Mouse (Mus musculus): Measurements from ENCODE around the gene Gm5129. TPM values are rescaled to one million over a fixed set of nuclear protein-coding genes. Genes with fewer than 3 reads are reported as not detected.
"Not testable (repeated sequence)": the region's sequence is repeated elsewhere in the genome, so short reads cannot be mapped to it uniquely, and the experiment has no call there.

Gm5129 gene
- polyA plus RNA-seq, 1 experiment from 2014 or later, result not detected

GRCm38 (mm10) chr5:29751306-29751705 lies 15.6 kb upstream of the Gm5129 start:
- Histone ChIP-seq H3K36me3 (peaks cover 61% of the 10 kb centered on the region), H3K27ac (no peak overlapping the region), H3K9ac (no peak overlapping the region), H3K4me3 (no peak overlapping the region), H3K4me1 (no peaks in the 10 kb centered on the region), H3K27me3 (replicated peaks) (no peaks in the 10 kb centered on the region), H3K9me3 (no peaks in the 10 kb centered on the region), H3K4me2 (replicated peaks) (no peak overlapping the region)
- no peak for ATAC-seq (ENCODE audit: low FRiP score, low read depth)

DNA sequence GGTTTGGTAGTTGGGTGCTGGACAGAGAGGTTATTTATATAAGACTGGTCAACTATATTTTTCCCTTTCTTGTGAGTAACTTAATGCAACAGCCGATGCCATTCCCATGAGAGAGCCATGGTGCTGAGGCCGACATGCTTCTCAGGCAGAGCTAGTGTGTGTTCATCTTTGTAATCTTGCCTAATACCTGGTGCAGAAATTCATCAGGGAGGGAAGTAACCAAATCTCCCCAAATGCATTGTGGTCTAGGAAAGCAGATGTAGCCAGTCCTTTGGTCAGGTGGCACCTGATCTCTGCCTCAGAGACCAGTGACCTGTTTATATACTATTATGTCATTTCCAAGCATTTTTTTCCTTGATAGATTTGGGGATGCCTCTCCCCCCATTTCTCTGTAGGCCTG lies 11.9 kb upstream of the Gm5129 start:
- Histone ChIP-seq H3K27me3 (replicated peaks) (no peaks in the 10 kb centered on the region), H3K27ac (no peak overlapping the region), H3K9ac (no peak overlapping the region), H3K4me1 (no peaks in the 10 kb centered on the region), H3K36me3 (peaks cover 34% of the 10 kb centered on the region), H3K4me2 (replicated peaks) (no peak overlapping the region), H3K9me3 (no peaks in the 10 kb centered on the region), H3K4me3 (no peak overlapping the region)
- WGBS, result 88% methylated on average over 2 of the region's 2 CpGs
- ATAC-seq (ENCODE audit: low FRiP score, low read depth), result no peak

GRCm38 (mm10) chr5:29741093-29741492 lies 5.4 kb upstream of the Gm5129 start:
- WGBS, result 85% methylated on average over 4 of the region's 4 CpGs
- Histone ChIP-seq H3K27ac (no peak overlapping the region), H3K36me3 (peaks cover 4% of the 10 kb centered on the region; the same call in 1 of the 2 replicates), H3K4me3 (no peak overlapping the region), H3K9me3 (no peaks in the 10 kb centered on the region), H3K4me2 (replicated peaks) (no peak overlapping the region), H3K9ac (no peak overlapping the region), H3K27me3 (replicated peaks) (no peaks in the 10 kb centered on the region), H3K4me1 (peaks cover 13% of the 10 kb centered on the region)
- ATAC-seq (ENCODE audit: low FRiP score, low read depth), result no peak

DNA sequence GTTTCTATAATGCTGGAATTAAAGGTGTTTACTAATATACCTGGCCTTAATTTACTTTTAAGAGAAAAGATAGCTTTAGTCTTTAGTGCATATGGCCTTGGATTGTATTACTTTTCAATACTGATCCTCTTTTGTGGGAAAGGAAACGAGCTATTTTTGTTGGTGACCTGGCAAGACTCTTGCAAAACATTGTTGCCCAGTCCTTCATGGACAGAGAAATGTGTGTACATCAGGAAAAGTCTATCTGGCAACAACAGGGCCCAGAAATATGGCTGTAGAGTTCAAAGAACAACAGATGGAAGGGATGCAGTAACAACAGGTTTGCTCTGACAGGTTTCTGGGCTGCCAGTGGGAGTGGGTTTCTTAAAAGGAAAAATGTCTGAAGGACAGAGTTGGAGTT lies 4.9 kb upstream of the Gm5129 start:
- H3K4me1 ChIP-seq, result peaks cover 13% of the 10 kb centered on the region
- no peak overlapping the region for H3K9ac ChIP-seq
- H3K4me3 ChIP-seq, result no peak overlapping the region
- H3K36me3 ChIP-seq, result peaks cover 4% of the 10 kb centered on the region; the same call in 1 of the 2 replicates
- no peak for ATAC-seq (ENCODE audit: low FRiP score, low read depth)
- no peaks in the 10 kb centered on the region for H3K27me3 ChIP-seq (replicated peaks)
- H3K4me2 ChIP-seq (replicated peaks), result no peak overlapping the region
- H3K27ac ChIP-seq, result no peak overlapping the region
- H3K9me3 ChIP-seq, result no peaks in the 10 kb centered on the region
- WGBS, result 93% methylated on average over 1 of the region's 1 CpGs

- WGBS, result 91% methylated on average over 4 of the region's 4 CpGs
- Histone ChIP-seq H3K27me3 (replicated peaks) (no peaks in the 10 kb centered on the region), H3K4me3 (no peak overlapping the region), H3K36me3 (peaks cover 4% of the 10 kb centered on the region; the same call in 1 of the 2 replicates), H3K4me1 (peaks cover 19% of the 10 kb centered on the region), H3K4me2 (replicated peaks) (no peak overlapping the region), H3K9me3 (no peaks in the 10 kb centered on the region), H3K9ac (no peak overlapping the region), H3K27ac (no peak overlapping the region)
- no peak for ATAC-seq (ENCODE audit: low FRiP score, low read depth)
These were observed 2.3 kb upstream of the Gm5129 start for GRCm38 (mm10) chr5:29738076-29738475.

GRCm38 (mm10) chr5:29737471-29737870 lies 1.7 kb upstream of the Gm5129 start:
- H3K27ac ChIP-seq, result no peak overlapping the region
- no peaks in the 10 kb centered on the region for H3K9me3 ChIP-seq
- H3K9ac ChIP-seq, result no peak overlapping the region
- H3K36me3 ChIP-seq, result peaks cover 4% of the 10 kb centered on the region; the same call in 1 of the 2 replicates
- H3K4me2 ChIP-seq (replicated peaks), result peak overlapping the region; percentile 87
- 89% methylated on average over 5 of the region's 5 CpGs for WGBS
- no peak overlapping the region for H3K4me3 ChIP-seq
- no peaks in the 10 kb centered on the region for H3K27me3 ChIP-seq (replicated peaks)
- peaks cover 19% of the 10 kb centered on the region for H3K4me1 ChIP-seq
- ATAC-seq (ENCODE audit: low FRiP score, low read depth), result no peak

DNA sequence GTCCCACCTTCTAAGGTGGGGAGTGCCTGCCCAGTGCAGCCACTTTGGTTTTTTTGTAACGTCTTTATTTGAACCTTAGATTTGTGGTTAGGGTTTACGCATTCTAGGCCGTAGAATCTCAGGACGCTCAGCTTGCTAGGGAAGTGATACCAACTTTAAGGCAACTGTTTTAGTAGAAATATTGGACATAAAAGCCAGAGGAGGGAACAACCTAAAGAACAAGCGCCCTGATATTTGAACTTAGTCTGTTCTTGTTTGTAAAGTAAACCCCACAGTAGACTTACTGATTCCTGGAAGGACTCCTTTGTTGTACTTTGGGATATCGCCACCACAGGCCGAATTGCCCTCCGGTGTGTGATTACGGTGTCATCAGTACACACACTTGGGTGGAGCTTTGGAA lies 1.2 kb upstream of the Gm5129 start:
- H3K4me2 ChIP-seq (replicated peaks), result peak overlapping the region; percentile 87
- no peaks in the 10 kb centered on the region for H3K9me3 ChIP-seq
- peaks cover 19% of the 10 kb centered on the region for H3K4me1 ChIP-seq
- peak overlapping the region; percentile 95 for H3K4me3 ChIP-seq
- WGBS, result 59% methylated on average over 9 of the region's 9 CpGs
- no peaks in the 10 kb centered on the region for H3K27me3 ChIP-seq (replicated peaks)
- no peaks in the 10 kb centered on the region for H3K36me3 ChIP-seq
- H3K9ac ChIP-seq, result peak overlapping the region; percentile 97; the same call in 1 of the 2 replicates
- no peak overlapping the region for H3K27ac ChIP-seq
- no peak for ATAC-seq (ENCODE audit: low FRiP score, low read depth)

DNA sequence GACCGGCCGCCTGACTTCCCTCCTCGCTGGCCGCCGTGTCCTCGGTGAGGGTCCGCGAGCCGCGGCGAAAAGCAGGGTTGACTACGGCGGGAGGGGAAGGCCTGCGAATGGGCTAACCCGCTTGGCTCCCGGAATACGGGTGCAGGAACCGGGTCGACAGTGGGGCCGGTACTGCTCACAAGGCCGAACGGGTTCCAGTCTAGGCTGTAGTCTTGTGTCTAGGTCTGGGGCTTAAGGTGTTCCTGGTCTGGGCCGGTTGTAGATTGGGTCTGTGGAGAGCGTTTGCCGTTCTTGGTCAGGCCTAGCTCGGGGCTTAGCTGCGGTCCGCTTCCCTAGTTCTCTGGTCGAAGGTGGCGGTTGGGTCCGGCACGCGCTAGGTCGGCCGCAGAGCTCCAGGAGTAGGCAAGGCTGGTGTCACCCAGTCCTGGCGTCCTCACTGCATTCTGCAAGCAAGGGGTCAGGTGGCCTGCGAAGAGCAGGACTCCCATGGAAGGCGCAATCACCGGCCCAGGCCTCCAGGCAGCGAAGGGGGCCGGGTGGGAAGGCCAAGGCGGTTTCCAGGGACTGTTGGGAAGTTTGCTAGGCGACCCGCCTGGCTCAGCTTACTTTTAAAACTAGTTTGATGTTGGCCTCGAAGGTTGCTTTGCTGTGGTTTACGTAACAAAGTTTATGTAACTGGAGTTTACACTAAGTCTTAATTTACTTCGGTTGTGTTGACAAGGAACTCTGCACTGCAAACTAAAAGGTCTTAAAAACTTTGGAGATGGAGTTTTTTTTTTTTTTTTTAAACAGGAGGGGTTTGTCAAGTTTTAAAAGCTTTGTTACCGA lies 551 bp upstream of the Gm5129 start:
- WGBS, result 2% methylated on average over 48 of the region's 48 CpGs
- Histone ChIP-seq H3K4me1 (peaks cover 19% of the 10 kb centered on the region), H3K27me3 (replicated peaks) (no peaks in the 10 kb centered on the region), H3K36me3 (no peaks in the 10 kb centered on the region), H3K9ac (peak overlapping the region; percentile 97), H3K4me3 (peak overlapping the region; percentile 95), H3K4me2 (replicated peaks) (peak overlapping the region; percentile 87), H3K9me3 (no peaks in the 10 kb centered on the region), H3K27ac (0 out of 2 replicates have a peak overlapping the region, but pooled peaks have one; percentile 89)
- peak; percentile 76 for ATAC-seq (ENCODE audit: low FRiP score, low read depth)

GRCm38 (mm10) chr5:29734831-29735510 lies 765 bp downstream of the Gm5129 start:
- peak; percentile 22; the same call in 1 of the 2 replicates for ATAC-seq (ENCODE audit: low FRiP score, low read depth)
- no peaks in the 10 kb centered on the region for H3K27me3 ChIP-seq (replicated peaks)
- H3K9me3 ChIP-seq, result no peaks in the 10 kb centered on the region
- peak overlapping the region; percentile 89; the same call in 1 of the 2 replicates for H3K27ac ChIP-seq
- H3K4me3 ChIP-seq, result peak overlapping the region; percentile 95
- H3K9ac ChIP-seq, result peak overlapping the region; percentile 97
- no peaks in the 10 kb centered on the region for H3K36me3 ChIP-seq
- peak overlapping the region; percentile 87 for H3K4me2 ChIP-seq (replicated peaks)
- peaks cover 19% of the 10 kb centered on the region for H3K4me1 ChIP-seq
- 51% methylated on average over 6 of the region's 6 CpGs for WGBS

- not testable (repeated sequence) for H3K27me3 ChIP-seq (replicated peaks); H3K4me1 ChIP-seq; H3K27ac ChIP-seq; H3K36me3 ChIP-seq; ATAC-seq (ENCODE audit: low FRiP score, low read depth); H3K9me3 ChIP-seq; H3K4me2 ChIP-seq (replicated peaks); H3K9ac ChIP-seq; H3K4me3 ChIP-seq
- 80% methylated on average over 5 of the region's 5 CpGs for WGBS
These were observed 9.7 kb downstream of the Gm5129 start for GRCm38 (mm10) chr5:29726070-29726469.

- H3K4me2 ChIP-seq (replicated peaks), result no peak overlapping the region
- WGBS, result 92% methylated on average over 2 of the region's 2 CpGs
- no peaks in the 10 kb centered on the region for H3K4me1 ChIP-seq
- ATAC-seq (ENCODE audit: low FRiP score, low read depth), result no peak
- no peaks in the 10 kb centered on the region for H3K9me3 ChIP-seq
- H3K4me3 ChIP-seq, result no peak overlapping the region
- no peaks in the 10 kb centered on the region for H3K27me3 ChIP-seq (replicated peaks)
- H3K36me3 ChIP-seq, result no peaks in the 10 kb centered on the region
- H3K9ac ChIP-seq, result no peak overlapping the region
- H3K27ac ChIP-seq, result no peak overlapping the region
These were observed 10.4 kb downstream of the Gm5129 start for GRCm38 (mm10) chr5:29725369-29725768.

- no peak overlapping the region for H3K4me3 ChIP-seq
- ATAC-seq (ENCODE audit: low FRiP score, low read depth), result no peak
- WGBS, result 31% methylated on average over 1 of the region's 1 CpGs
- no peaks in the 10 kb centered on the region for H3K27me3 ChIP-seq (replicated peaks)
- no peaks in the 10 kb centered on the region for H3K4me1 ChIP-seq
- H3K9me3 ChIP-seq, result no peaks in the 10 kb centered on the region
- H3K9ac ChIP-seq, result no peak overlapping the region
- no peak overlapping the region for H3K27ac ChIP-seq
- H3K4me2 ChIP-seq (replicated peaks), result no peak overlapping the region
- H3K36me3 ChIP-seq, result no peaks in the 10 kb centered on the region
These were observed 14.6 kb downstream of the Gm5129 start for GRCm38 (mm10) chr5:29721159-29721558.

All from neural tube, embryonic 12.5 days (tissue).